Mouse (Mus musculus): Measurements from ENCODE around the gene Elmo2. TPM values are rescaled to one million over a fixed set of nuclear protein-coding genes. Genes with fewer than 3 reads are reported as not detected.

Elmo2 gene
- 23.5 and 31.5 TPM in 2 replicates for total RNA-seq (2014; fragmentation: Nextera tagmentation)
- total RNA-seq (2017): 11.6 and 16.4 TPM in 2 replicates

GRCm38 (mm10) chr2:165326304-165327190, at the start of gene Elmo2:
Elmo2 (minus strand) TSS chr2:165326479.
- peak; percentile 93 for ATAC-seq (replicated peaks; ENCODE audit: low FRiP score, low TSS enrichment, poor library complexity, severe bottlenecking)

- ATAC-seq (replicated peaks; ENCODE audit: low FRiP score, low TSS enrichment, poor library complexity, severe bottlenecking): no peak
Measured at GRCm38 (mm10) chr2:165376001-165376400, 49.7 kb upstream of the Elmo2 start.

- no peak for ATAC-seq (replicated peaks; ENCODE audit: low FRiP score, low TSS enrichment, poor library complexity, severe bottlenecking)
Measured at GRCm38 (mm10) chr2:165375478-165375877, 49.2 kb upstream of the Elmo2 start.

- no peak for ATAC-seq (replicated peaks; ENCODE audit: low FRiP score, low TSS enrichment, poor library complexity, severe bottlenecking)
Measured at GRCm38 (mm10) chr2:165371066-165371465, 44.8 kb upstream of the Elmo2 start.

- ATAC-seq (replicated peaks; ENCODE audit: low FRiP score, low TSS enrichment, poor library complexity, severe bottlenecking): no peak
Measured at GRCm38 (mm10) chr2:165370348-165370747, 44.1 kb upstream of the Elmo2 start.

- no peak for ATAC-seq (replicated peaks; ENCODE audit: low FRiP score, low TSS enrichment, poor library complexity, severe bottlenecking)
Measured at GRCm38 (mm10) chr2:165368496-165368895, 42.2 kb upstream of the Elmo2 start, which contains the start of gene Zfp663. Zfp663 (minus strand) TSS chr2:165368729.

- no peak for ATAC-seq (replicated peaks; ENCODE audit: low FRiP score, low TSS enrichment, poor library complexity, severe bottlenecking)
Measured at GRCm38 (mm10) chr2:165367868-165368439, 41.7 kb upstream of the Elmo2 start.

GRCm38 (mm10) chr2:165367047-165367520, 40.8 kb upstream of the Elmo2 start:
- peak; percentile 50; the same call in 1 of the 2 replicates for ATAC-seq (replicated peaks; ENCODE audit: low FRiP score, low TSS enrichment, poor library complexity, severe bottlenecking)

- ATAC-seq (replicated peaks; ENCODE audit: low FRiP score, low TSS enrichment, poor library complexity, severe bottlenecking): peak; percentile 64
Measured at GRCm38 (mm10) chr2:165364334-165365091, 38.2 kb upstream of the Elmo2 start.

- ATAC-seq (replicated peaks; ENCODE audit: low FRiP score, low TSS enrichment, poor library complexity, severe bottlenecking): no peak
Measured at GRCm38 (mm10) chr2:165363282-165363681, 37.0 kb upstream of the Elmo2 start.

- ATAC-seq (replicated peaks; ENCODE audit: low FRiP score, low TSS enrichment, poor library complexity, severe bottlenecking): peak; percentile 75
Measured at GRCm38 (mm10) chr2:165360861-165361260, 34.6 kb upstream of the Elmo2 start.

GRCm38 (mm10) chr2:165351828-165352513, 25.7 kb upstream of the Elmo2 start:
- no peak for ATAC-seq (replicated peaks; ENCODE audit: low FRiP score, low TSS enrichment, poor library complexity, severe bottlenecking)

GRCm38 (mm10) chr2:165349466-165349865, 23.2 kb upstream of the Elmo2 start:
- ATAC-seq (replicated peaks; ENCODE audit: low FRiP score, low TSS enrichment, poor library complexity, severe bottlenecking): no peak

GRCm38 (mm10) chr2:165346180-165346579, 19.9 kb upstream of the Elmo2 start:
- no peak for ATAC-seq (replicated peaks; ENCODE audit: low FRiP score, low TSS enrichment, poor library complexity, severe bottlenecking)

GRCm38 (mm10) chr2:165337191-165337590, 10.9 kb upstream of the Elmo2 start:
- 0 out of 2 replicates have a peak, but pooled peaks have one; percentile 52 for ATAC-seq (replicated peaks; ENCODE audit: low FRiP score, low TSS enrichment, poor library complexity, severe bottlenecking)

GRCm38 (mm10) chr2:165332610-165333210, 6.4 kb upstream of the Elmo2 start:
- no peak for ATAC-seq (replicated peaks; ENCODE audit: low FRiP score, low TSS enrichment, poor library complexity, severe bottlenecking)

- no peak for ATAC-seq (replicated peaks; ENCODE audit: low FRiP score, low TSS enrichment, poor library complexity, severe bottlenecking)
Measured at GRCm38 (mm10) chr2:165329703-165330102, 3.4 kb upstream of the Elmo2 start.

GRCm38 (mm10) chr2:165328746-165329145, 2.5 kb upstream of the Elmo2 start:
- no peak for ATAC-seq (replicated peaks; ENCODE audit: low FRiP score, low TSS enrichment, poor library complexity, severe bottlenecking)

GRCm38 (mm10) chr2:165327386-165327785, 1.1 kb upstream of the Elmo2 start:
- ATAC-seq (replicated peaks; ENCODE audit: low FRiP score, low TSS enrichment, poor library complexity, severe bottlenecking): no peak
